Mouse (Mus musculus) liver, embryonic 15.5 days (tissue): ENCODE measurements around the gene Wfdc2. TPM values are rescaled to one million over a fixed set of nuclear protein-coding genes. Genes with fewer than 3 reads are reported as not detected.

Source experiments
- polyA plus RNA-seq: library from polyadenylated mRNA; unstranded; fragments of >200 nt; fragmentation: Nextera tagmentation; extraction: Ambion mirVana; gene quantifications from 2 replicates; pipeline ENCODE4 v1.2.1, GENCODE M21; 2015

Wfdc2 gene
- polyA plus RNA-seq, 1 experiment from 2014 or later: 1.7 TPM

Other genes starting within 250 kb of the Wfdc2 start
- not detected in 2 replicates for gene Svs6, start 245.7 kb upstream of the Wfdc2 start, polyA plus RNA-seq
- gene Svs5, start 229.7 kb upstream of the Wfdc2 start, polyA plus RNA-seq: not detected in 2 replicates
- gene Slpi, start 173.3 kb upstream of the Wfdc2 start, polyA plus RNA-seq: 21.3 and 24.2 TPM in 2 replicates
- gene Rbpjl, start 159.3 kb upstream of the Wfdc2 start, polyA plus RNA-seq: 0.07 and 0.63 TPM in 2 replicates
- gene Matn4, start 157.3 kb upstream of the Wfdc2 start, polyA plus RNA-seq: 0.28 and 0.32 TPM in 2 replicates
- 55.0 and 63.3 TPM in 2 replicates for gene Sdc4, start 118.5 kb upstream of the Wfdc2 start, polyA plus RNA-seq
- gene Sys1, start 105.4 kb upstream of the Wfdc2 start, polyA plus RNA-seq: 27.1 and 29.7 TPM in 2 replicates
- gene Gm20458, start 101.4 kb upstream of the Wfdc2 start, polyA plus RNA-seq: 5.0 TPM in 1 of 2 replicates, not detected in the other
- gene Trp53tg5, start 88.7 kb upstream of the Wfdc2 start, polyA plus RNA-seq: not detected in 2 replicates
- gene Dbndd2, start 76.3 kb upstream of the Wfdc2 start, polyA plus RNA-seq: 2.2 and 6.2 TPM in 2 replicates
- 23.6 and 25.9 TPM in 2 replicates for gene Pigt, start 64.9 kb upstream of the Wfdc2 start, polyA plus RNA-seq
- gene Spint3, start 11.0 kb downstream of the Wfdc2 start, polyA plus RNA-seq: not detected in 2 replicates
- gene Wfdc6a, start 23.0 kb downstream of the Wfdc2 start, polyA plus RNA-seq: not detected in 2 replicates
- not detected in 2 replicates for gene Eppin, start 31.2 kb downstream of the Wfdc2 start, polyA plus RNA-seq
- not detected in 2 replicates for gene Wfdc6b, start 51.1 kb downstream of the Wfdc2 start, polyA plus RNA-seq
- not detected in 2 replicates for gene Wfdc8, start 51.2 kb downstream of the Wfdc2 start, polyA plus RNA-seq
- not detected in 2 replicates for gene Wfdc16, start 76.4 kb downstream of the Wfdc2 start, polyA plus RNA-seq
- not detected in 2 replicates for gene Wfdc10, start 93.6 kb downstream of the Wfdc2 start, polyA plus RNA-seq
- not detected in 2 replicates for gene Wfdc9, start 94.2 kb downstream of the Wfdc2 start, polyA plus RNA-seq
- not detected in 2 replicates for gene Wfdc11, start 111.7 kb downstream of the Wfdc2 start, polyA plus RNA-seq
- not detected in 2 replicates for gene Wfdc13, start 122.7 kb downstream of the Wfdc2 start, polyA plus RNA-seq
- gene Spint4, start 136.1 kb downstream of the Wfdc2 start, polyA plus RNA-seq: not detected in 2 replicates
- gene Spint5, start 152.9 kb downstream of the Wfdc2 start, polyA plus RNA-seq: not detected in 2 replicates
- gene Wfdc3, start 183.5 kb downstream of the Wfdc2 start, polyA plus RNA-seq: 2.3 and 2.4 TPM in 2 replicates
- 40.5 and 41.1 TPM in 2 replicates for gene Dnttip1, start 183.6 kb downstream of the Wfdc2 start, polyA plus RNA-seq
- gene Ube2c, start 207.5 kb downstream of the Wfdc2 start, polyA plus RNA-seq: 682 and 720 TPM in 2 replicates
- gene Tnnc2, start 217.6 kb downstream of the Wfdc2 start, polyA plus RNA-seq: 27.2 and 51.1 TPM in 2 replicates
- 5.6 and 7.9 TPM in 2 replicates for gene Snx21, start 223.4 kb downstream of the Wfdc2 start, polyA plus RNA-seq
- 20.3 and 21.3 TPM in 2 replicates for gene Acot8, start 242.5 kb downstream of the Wfdc2 start, polyA plus RNA-seq
- gene Zswim3, start 242.7 kb downstream of the Wfdc2 start, polyA plus RNA-seq: 4.3 and 5.5 TPM in 2 replicates